Mouse (Mus musculus) layer of hippocampus, adult 9-11 months (tissue): Measurements from ENCODE around the gene Polr3gl.

Experiments
- DNase-seq: peaks from one replicate; pipeline ENCODE4 v3.0.0; 2022

Polr3gl gene

DNA sequence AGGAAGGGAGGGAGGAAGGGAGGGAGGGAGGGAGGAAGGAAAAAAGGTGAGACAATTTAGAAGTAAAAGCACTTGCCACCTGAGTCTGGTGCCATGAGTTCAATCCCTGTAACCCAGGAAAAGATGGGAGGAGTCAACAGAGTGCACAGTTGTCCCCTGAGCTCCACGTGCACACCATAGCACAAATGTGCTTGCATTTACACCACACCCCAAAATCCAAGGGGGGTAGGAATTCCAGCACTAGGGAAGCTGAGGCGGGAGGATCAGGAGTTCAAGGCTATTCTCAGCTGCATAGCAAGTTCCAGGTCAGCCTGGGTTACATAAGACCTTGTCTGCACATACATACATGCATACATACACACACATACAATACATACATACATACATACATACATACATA, 22.6 kb downstream of the Polr3gl start:
- no peak for DNase-seq

DNA sequence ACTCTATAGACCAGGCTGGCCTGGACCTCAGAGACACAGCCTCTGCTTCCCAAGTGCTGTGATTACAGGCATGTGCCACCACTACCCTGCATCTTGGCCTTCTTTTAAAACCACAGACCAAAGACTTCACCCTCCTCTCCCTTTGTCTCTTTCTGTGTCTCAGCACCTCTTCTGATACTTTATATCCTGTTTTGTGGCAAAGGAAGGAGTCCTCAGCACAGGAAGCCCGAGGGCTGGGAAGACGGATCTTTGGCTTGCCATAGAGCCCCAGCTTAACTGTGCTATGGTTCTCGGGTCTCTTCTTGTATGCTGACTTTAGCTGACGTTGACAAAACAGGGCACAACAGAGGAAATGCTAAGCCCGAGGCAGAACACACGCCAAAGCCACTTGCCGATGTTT, 23.3 kb downstream of the Polr3gl start:
- DNase-seq = no peak

DNA sequence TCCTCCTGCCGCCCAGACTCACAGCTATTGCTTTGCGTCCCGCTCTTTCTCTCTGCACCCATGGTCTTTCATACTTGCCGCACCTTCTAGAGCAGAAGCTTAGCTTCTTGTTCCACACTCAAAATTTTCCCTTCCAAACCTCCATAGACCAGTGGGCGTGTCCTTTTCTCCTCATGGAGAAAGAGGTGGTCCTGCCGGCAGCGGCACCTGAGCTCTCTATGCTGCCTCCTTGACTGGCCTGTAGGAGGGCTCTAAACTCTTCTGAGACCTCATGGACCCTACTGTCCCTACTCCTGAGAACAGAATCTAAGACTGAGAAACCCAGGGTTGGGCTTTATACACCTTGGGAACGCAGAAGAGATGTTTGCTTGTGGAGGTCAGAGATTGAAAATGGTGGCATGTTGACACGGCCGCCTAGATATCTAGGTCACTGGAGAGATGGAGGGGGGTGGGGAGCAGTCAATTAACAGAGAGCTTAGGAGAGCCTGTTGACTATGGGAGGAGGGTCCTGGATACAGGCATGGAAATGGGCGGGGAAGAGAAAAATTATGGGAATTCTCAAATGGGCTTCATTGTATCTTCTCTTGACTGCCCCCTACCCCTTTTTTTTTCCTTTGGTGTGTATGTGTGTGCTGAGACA, 23.9 kb downstream of the Polr3gl start:
- no peak for DNase-seq

DNA sequence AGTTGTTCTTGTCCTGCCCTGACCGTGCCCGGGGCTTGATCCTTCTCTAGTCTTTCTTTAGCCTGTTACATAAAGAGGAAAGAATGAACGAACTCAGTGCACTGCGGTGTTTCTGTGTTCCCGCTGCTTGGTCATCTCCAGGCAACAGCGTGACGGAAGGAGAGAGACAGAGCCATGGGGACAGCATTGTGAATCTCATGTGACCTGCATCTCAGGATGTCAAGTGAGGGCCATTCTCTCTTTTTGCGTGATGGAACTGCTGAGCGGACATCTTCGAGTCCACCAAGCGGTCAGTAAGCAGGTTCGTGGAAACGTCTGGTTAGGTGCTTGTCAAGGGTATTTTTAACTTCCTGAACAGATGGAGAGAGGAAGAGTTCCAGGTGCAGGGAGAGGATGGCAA, 24.5 kb downstream of the Polr3gl start:
- no peak for DNase-seq

DNA sequence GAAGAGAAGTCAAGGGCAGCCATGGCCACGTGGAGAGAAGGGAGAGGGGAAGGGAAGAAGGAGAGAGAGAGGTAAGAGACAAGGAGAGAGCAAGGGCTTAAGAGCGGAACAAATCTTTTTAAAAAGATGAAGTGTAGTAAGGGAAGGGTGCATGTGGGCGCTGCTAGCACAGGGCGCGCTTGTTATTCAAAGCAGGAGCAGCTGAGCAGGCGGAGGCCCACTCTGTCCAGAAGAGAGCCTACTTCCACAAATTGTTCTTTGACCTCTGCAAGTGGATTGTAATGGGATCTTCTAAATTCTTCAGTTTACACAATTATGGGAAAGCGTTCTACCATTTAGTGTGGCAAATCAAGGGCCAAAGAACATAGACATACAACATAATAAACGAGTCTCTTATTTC, 25.4 kb downstream of the Polr3gl start:
- DNase-seq = no peak

DNA sequence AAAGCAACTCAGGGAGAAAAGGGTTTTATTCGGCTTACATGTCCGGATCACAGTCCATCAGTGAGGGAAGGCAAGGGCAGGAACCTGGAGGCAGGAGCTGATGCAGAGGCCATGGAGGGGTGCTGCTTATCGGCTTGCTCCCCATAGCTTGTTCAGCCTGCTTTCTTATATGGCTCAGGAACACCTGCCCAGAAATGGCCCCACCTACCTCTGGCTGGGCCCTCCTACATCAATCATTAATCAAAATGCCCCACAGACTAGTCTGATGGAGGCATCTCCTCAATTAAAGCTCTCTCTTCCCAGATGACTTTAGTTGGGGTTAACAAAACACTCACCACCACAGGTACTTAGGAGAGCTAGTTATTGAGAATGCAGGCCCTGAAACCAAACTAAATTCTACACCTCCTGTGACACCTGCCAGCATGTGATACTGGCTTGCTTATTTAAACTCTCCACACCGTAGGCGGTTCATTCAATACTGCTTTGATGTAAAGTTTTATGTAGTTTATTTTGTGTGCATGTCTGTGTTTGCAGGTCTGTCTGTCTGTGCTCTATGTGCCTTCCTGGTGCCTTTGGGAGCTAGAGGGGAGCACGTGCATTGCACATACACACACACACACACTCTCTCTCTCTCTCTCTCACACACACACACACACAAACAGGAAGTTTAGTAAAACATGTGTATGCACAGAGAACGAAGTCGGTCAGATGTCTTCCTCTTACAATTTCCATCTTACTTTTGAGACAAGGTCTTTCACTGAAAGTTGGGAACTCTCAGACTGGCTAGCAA, 27.1 kb downstream of the Polr3gl start:
- DNase-seq = no peak

DNA sequence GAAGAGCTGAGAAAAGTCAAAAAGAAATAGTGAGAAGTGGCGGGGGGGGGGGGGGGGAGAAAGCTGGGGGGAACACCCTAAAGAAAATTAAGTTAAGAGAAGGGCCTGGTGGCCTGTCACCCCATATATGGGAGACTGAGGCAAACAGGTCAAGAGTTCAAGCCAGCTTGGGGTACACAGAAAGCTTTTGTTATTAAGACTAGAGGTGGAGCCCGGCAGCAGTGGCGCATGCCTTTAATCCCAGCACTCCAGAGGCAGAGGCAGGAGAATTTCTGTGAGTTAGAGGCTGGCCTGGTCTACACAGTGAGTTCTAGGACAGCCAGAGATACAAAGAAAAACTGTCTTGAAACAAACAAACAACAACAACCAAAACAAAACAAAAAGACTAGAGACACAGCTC, 28.9 kb downstream of the Polr3gl start:
- no peak for DNase-seq

DNA sequence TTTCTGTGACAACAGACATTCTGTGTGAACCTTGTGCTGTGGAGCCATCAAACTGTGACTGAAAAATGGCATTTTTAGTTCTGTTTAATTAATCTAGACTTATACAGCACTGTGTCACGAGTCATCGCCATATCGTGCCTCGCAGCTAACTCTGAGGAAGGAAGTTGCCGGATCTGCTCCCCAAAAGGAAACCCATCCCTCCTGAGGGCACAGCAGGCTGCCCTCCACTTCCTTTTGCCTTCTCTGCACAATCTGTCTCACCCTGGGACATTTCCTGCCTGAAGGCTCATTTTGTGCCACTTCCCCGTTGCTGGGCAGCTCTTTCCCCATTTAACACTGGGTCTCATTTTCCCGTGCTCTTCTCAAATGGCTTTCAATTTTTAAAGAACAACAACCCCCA, 29.3 kb downstream of the Polr3gl start:
- DNase-seq = peak; percentile 57

DNA sequence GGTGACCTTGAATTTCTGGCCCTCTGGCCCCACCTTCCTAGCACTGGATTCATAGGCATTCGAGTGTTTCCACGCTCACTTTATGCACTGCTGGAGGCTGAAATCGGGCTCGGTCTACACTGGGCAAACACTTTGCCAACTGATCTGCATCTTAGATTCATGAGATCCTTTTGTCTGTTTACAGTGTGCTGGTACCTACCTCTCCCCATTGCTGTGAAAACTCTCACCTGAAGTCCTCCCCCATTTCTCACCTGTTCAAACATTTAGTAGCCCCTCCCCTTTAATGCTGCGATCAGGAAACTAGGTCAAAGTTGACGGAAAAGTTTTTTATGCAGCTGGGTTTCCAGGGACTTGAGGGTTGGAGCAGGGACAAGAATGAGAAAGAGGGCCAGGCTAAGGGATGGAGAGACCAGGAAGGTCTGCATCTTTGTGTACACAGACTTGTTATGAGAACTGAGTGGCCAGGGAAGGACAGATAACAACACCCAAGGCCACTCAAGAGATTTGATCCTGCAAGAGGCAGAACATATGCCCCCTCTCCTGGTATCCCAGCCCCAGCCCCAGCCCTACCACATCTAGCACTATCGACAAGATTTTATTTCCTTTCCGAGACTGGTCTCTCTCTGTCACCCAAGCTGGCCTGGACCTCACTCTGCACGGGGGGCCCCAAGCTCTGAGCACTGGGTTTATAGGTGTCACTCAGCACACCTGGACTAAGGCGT, 29.9 kb downstream of the Polr3gl start:
- no peak for DNase-seq

DNA sequence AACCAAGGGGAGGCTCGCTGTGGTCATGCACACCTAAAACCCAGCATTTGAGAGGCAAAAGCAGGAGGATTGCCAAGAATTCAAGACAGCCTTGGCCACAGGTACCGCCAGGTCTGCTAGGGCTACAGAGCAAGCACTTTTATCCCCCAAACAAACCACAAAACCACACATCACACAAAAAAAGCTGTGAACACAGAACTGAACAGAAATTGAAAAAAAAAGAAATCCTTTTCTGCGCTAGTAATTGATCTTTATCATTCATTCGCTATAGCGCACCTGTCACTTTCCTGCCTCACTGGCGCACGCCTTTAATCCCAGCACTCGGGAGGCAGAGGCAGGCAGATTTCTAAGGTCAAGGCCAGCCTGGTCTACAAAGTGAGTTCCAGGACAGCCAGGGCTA, 30.7 kb downstream of the Polr3gl start:
- DNase-seq = no peak

DNA sequence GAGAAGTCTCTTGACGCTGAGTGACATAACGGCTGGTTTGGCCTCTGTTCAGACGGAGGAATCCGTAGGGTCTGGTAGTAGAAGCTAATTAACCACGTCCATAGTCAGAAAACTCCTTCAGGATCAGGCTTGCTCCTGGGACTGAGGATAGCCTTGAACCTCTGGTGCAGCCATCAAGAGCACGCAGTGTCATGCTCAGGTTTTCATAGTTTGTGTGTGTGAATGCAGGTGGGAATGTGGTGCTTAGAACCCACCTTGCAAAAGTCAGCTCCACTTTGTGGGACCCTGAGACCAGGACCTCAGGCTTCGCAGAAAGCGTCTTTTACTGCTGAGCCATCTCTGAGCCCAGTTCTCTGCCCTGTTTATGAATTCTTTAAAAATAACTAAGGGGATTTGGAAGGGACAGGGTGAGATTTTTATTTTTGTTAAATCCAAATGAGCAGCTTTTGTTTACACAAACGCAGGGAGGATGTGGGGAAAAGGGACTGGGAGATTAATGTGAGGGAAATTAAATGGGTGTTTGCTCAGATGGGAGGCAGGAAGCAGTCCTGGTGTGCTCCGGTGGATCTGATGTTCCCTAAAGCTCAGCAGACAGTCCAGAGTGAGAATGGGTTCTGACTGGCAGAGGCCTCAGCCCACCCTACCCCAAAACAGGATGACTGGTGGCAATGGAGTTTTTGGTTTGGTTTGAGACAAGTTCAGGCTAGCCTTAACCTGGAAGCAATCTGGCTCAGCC, 31.9 kb downstream of the Polr3gl start:
- no peak for DNase-seq

DNA sequence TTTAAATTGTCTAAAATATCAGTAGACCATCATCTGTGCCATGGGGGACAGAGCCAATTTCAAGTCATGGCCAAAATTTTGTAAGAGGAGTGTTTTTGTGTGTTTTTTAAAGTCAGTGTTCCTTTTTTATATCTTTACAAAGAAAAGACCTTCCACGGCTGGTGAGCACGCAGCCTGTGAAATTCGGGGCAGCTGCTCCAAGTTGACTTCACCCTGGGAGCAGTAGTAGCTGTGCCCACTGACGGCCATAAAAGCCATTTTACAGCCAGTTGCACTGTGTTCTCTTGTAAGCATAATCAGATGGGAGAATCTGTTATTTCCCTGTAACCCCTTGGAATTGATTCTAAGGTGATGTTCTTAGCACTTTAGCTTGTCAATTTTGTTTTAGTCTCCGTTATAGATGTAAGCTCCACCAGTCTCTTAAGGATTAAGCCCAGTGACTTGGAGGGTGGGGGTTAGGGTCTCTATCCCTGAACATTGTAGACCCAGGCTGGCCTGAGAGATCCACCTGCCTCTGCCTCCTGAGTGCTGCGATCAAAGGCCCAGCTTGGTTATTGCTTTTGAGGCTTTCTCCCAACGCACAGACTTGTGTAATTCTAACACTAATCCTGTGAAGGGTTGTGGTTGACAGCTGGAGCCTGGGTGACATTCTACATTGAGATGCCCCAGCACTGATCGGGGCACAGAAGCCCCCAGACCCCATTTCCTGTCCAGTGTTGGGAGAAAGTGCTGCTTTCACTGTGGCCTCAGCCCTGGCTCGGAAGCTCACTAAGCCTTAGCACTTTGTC, 32.9 kb downstream of the Polr3gl start:
- DNase-seq = no peak

DNA sequence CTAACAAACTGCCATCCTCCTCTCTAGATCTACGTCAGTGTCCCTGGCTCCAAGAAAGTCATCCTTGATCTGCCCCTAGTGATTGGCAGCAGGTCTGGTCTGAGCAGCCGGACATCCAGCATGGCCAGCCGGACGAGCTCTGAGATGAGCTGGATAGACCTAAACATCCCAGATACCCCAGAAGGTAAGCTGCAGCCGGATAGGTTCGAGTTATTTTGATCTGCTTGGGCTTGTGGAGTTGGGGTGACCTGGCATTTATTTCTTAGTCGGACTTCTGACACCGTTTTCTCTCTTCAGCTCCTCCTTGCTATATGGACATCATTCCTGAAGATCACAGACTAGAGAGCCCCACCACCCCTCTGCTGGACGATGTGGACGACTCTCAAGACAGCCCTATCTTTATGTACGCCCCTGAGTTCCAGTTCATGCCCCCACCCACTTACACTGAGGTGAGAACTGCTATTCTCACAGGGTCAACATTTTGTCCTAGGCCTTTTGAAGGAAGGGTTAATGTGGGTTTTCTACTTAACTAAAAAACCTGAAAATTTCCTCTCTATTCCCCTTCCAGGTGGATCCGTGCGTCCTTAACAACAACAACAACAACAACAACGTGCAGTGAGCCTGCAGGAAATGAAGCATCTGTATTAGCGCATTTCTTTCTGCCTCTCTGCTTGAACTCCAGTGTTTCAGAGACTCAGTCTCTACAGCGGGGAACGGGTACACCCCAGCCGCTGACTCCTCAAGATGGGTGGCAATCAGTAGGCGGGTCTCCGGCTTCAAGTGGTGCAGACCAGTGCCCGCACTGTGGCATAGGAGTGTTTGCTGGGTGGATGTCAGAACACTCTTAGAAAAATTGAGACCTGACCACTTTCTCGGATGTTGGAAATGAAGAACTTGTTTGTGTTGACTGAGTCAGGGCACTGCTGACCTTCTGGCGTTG, 33.8 kb downstream of the Polr3gl start:
- DNase-seq = no peak

DNA sequence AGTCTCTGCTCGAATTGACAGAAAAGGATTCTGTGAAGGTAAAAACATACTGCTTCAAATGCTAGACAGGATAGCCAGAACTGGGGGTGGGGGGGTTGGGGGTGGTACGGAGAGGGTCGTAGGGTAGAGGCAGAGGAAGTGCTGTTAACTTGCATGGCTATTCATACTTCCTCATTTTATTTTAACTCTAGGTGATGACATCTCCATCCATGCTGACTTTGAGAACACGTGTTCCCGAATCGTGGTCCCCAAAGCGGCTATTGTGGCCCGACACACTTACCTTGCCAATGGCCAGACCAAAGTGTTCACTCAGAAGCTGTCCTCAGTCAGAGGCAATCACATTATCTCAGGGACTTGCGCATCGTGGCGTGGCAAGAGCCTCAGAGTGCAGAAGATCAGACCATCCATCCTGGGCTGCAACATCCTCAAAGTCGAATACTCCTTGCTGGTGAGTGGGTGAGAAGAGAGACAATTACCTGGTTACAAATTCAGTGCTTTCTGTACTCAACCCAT, 34.5 kb downstream of the Polr3gl start:
- DNase-seq = no peak

DNA sequence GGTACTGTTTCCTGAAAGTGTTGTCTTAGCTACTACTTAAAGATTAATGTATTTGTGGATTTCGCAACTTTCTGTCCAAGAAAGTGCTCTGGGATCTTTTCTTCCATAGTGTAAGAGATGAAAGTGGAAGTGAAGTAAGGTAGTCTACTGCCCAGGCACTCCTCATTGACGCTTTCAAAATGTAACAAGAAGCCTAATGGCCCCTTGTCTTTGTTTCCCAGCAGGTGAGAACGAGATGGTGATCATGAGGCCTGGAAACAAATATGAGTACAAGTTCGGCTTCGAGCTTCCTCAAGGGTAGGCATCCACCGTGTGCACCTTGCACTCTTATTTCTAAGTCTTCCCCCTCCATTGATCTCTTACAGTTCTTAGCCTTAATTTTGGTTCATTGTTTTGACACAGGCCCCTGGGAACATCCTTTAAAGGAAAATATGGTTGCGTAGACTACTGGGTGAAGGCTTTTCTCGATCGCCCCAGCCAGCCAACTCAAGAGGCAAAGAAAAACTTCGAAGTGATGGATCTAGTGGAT, 35.2 kb downstream of the Polr3gl start:
- no peak for DNase-seq

DNA sequence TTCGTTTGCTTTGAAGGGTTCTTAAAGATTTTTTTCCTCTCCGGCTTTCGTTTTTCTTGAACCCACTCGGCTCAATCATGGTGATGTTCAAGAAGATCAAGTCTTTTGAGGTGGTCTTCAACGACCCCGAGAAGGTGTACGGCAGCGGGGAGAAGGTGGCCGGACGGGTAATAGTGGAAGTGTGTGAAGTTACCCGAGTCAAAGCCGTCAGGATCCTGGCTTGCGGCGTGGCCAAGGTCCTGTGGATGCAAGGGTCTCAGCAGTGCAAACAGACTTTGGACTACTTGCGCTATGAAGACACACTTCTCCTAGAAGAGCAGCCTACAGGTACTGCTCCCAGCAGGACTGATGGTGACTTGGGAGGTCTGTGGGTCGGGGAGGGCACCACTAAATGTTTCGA, 35.8 kb downstream of the Polr3gl start:
- no peak for DNase-seq

DNA sequence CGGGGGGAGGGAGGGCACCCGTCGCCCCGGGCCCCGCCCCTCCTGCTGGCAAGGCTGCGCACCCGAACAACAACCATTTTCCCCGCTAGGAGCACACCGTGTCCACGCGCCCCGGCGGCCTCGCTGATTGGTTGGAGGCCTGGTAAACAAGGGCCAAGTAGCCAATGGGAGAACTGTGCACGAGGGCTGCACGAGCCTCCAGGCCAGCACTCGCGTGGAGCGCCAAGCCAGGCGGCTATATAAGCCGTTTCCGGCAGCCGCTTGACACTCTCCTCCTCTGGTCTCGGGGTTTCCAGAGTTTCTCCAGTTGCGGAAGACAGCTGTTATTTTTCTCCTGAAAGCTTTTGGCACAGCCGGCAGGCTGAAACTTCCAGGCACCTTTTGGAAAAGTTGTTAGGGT, 36.3 kb downstream of the Polr3gl start, which contains the start of gene Txnip:
Gene Txnip, plus strand, starts transcription at position 264 of the 400 bp plus-strand sequence.
- DNase-seq = peak; percentile 98

DNA sequence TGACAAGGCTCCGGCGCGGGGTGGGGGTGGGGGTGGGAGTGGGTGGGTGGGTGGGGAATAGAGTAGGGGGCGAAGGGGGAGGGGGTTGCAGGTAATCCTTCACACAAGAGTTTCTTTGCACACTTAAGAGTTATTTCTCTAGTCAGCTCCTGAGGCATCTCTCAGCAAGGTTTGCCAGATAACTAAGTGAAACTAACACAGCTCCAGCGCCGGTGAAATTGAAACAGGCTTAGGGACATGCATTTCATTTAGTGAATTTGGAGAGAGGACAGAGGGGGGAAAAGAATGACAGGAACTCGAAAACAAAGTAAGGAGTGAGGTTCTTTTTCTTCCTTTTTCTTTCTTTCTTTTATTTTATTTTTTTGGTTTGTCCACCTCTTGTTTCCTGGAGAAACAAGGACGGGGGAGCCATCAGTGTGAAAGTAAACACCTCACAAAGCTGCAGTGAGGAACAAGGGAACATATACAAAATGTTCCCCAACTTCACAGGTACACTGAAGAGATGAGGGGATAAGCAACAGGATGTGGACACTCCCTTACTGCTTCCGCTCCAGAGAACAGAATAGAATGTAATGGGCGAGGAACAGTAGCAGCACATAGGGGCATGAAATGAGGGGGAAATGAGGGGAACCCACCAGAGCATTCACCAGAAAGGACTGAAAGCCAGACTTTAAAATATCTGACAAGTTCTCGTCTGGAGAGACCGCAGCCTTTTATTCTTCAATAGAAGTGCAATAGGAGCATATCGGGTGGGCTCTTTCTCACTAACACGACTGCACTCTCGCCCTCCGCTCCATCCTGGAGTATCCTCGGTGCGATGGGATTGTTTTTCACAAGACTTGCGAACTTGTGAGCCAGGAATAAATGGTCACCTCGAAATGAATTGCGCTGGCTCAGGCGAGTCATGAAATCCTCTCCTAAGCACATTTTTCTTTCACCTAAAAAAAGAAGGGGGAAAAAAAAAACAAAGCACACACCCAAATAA, 37.0 kb downstream of the Polr3gl start:
- DNase-seq = no peak

DNA sequence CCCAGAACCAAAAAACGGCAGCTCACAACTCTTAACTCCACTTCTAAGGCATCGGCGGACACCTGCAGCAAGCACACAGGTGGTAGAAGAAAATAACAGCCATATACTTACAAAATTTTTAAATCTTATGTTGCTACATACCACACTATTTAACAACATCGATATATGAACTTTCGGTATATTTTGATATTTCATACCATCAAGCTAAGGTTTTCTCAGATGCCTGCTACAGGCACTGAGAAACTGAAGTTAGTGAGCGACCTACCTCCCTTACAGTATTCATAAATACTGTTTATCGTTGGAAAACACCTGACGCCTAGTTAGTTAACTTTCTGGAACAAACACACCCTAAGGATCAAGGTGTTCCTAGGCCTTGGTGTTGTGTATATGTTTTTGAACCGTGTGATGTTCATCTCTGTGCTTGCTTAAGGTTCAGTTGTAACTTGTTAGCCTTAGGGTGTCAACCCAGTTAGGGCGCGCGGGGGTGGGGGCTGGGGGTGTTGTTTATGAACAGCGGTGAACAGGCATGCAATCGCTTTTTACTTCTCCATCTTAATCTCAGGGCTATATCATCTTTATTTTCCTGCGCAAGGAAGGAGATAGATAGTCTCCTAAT, 37.9 kb downstream of the Polr3gl start:
- DNase-seq = no peak
